Mouse (Mus musculus) forebrain, embryonic 13.5 days (tissue): ENCODE results near the gene Nlrc3. TPM values are rescaled to one million over a fixed set of nuclear protein-coding genes. Genes with fewer than 3 reads are reported as not detected.

Source experiments
- ATAC-seq: fragments of 200-750 bp; cut with Nextera tagmentation; 2 replicates; pipeline ENCODE4 v1.8.0; 2017
- H3K27ac ChIP-seq: fragments of 300-500 bp; sonication (generic); 2 replicates; pipeline ENCODE4 v1.5.1; 2015; ENCODE audit warnings: inconsistent platforms, mild to moderate bottlenecking, moderate library complexity
- H3K27me3 ChIP-seq: fragments of 300-500 bp; sonication (generic); 2 replicates; pipeline ENCODE4 v1.6.1; 2015; ENCODE audit warnings: mild to moderate bottlenecking, inconsistent platforms
- H3K36me3 ChIP-seq: fragments of 300-500 bp; sonication (generic); 2 replicates; pipeline ENCODE4 v1.6.1; 2015; ENCODE audit warnings: mild to moderate bottlenecking, inconsistent platforms; ENCODE audit not compliant: poor library complexity, severe bottlenecking
- H3K4me1 ChIP-seq: fragments of 300-500 bp; sonication (generic); 2 replicates; pipeline ENCODE4 v1.6.1; 2015; ENCODE audit warnings: inconsistent platforms
- H3K4me2 ChIP-seq: fragments of 300-500 bp; sonication (generic); 2 replicates; pipeline ENCODE4 v1.6.1; 2015; ENCODE audit warnings: inconsistent platforms, mild to moderate bottlenecking, moderate library complexity
- H3K4me3 ChIP-seq: fragments of 300-500 bp; sonication (generic); 2 replicates; pipeline ENCODE4 v1.5.1; 2015; ENCODE audit warnings: mild to moderate bottlenecking, inconsistent platforms
- H3K9ac ChIP-seq: fragments of 300-500 bp; sonication (generic); 2 replicates; pipeline ENCODE4 v1.6.1; 2015; ENCODE audit warnings: mild to moderate bottlenecking, inconsistent platforms
- H3K9me3 ChIP-seq: fragments of 300-500 bp; sonication (generic); replicated peaks from 2 replicates; pipeline ENCODE4 v1.6.1; 2016; ENCODE audit warnings: inconsistent platforms
- WGBS: fragments of 180-500 bp; shearing (Covaris S2); methylation state at CpG from one replicate; pipeline ENCODE4 v1.1.7; 2015; 5-methylcytosine and 5-hydroxymethylcytosine counted together
- microRNA-seq: library from miRNA; unstranded; fragments of <30 nt; microRNA quantifications from one replicate; pipeline ENCODE4, GENCODE M21; 2016
- polyA plus RNA-seq: library from polyadenylated mRNA; unstranded; fragments of >200 nt; fragmentation: Nextera tagmentation; extraction: Ambion mirVana; gene quantifications from 2 replicates; pipeline ENCODE4 v1.2.1, GENCODE M21; 2015

Gene Nlrc3
- polyA plus RNA-seq, 1 experiment from 2014 or later = 0.81 TPM

DNA sequence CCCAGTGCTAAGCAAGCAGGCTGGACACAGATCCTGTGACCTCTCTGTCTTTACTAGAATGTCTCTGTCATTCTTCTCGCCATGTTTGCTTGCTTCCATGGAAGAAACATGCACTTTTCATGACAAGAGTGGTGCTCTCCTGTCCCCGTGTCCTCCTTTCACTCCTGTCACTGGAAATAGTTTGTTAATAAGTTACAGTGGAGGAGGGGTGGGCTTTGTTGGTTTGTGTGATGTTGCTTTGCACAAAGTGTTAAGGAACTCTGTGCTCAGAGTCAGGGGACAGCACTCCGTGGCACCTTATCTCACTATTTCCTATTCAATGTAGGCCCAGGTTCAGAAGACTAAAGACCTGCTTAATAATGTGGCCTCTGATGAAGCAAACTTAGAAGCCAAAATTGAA is 52.9 kb downstream of the Nlrc3 start:
- Histone ChIP-seq H3K27ac (no peak overlapping the region), H3K9me3 (no peaks in the 10 kb centered on the region), H3K4me3 (no peak overlapping the region), H3K36me3 (peaks cover 79% of the 10 kb centered on the region), H3K4me2 (no peak overlapping the region), H3K27me3 (no peaks in the 10 kb centered on the region), H3K9ac (no peak overlapping the region), H3K4me1 (no peaks in the 10 kb centered on the region)
- WGBS = 90% methylated on average over 3 of the region's 3 CpGs
- no peak for ATAC-seq

DNA sequence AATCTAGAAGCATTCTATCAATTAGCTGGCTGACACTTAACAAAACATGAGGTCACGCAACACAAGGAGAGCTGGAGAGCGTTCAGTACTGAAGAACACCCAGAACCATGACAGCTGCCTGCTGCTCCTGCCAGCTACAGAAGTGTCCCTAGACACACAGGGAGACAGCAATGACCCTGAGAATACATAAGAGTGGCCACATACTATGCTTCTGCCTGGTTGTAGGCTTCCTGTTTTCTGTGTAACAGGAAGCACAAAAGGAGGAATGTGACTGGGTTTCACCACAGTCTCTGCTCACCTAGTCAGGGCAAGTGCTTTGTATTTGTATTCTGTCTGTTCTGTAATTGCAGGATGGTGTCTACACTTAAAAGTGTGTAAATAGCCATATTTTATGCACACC is 55.7 kb downstream of the Nlrc3 start:
- no peak for ATAC-seq

DNA sequence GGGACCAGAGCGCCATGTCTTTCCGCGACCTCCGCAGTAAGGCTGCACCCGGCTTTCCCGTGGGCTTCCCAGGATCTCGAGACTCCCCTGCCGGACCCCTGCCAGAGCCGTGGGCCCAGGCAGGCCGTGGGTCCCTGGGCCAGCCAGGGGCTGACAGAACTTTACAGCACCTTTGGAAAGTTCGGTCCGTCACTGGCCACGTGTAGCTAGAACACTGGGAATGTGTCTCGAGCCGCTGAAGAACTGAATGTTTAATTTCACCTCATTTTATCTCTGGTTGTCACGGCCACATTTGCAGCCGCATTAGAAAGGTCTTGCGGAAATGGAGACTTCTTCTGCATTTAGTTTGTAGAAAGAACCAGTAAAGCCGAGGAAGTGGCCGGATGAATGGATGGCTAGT is 67.3 kb downstream of the Nlrc3 start:
- peak overlapping the region; percentile 65; the same call in 1 of the 2 replicates for H3K27ac ChIP-seq
- H3K36me3 ChIP-seq = peaks cover 43% of the 10 kb centered on the region
- peak overlapping the region; percentile 80 for H3K4me2 ChIP-seq
- H3K9ac ChIP-seq = peak overlapping the region; percentile 75
- H3K27me3 ChIP-seq = no peaks in the 10 kb centered on the region
- WGBS = 11% methylated on average over 20 of the region's 20 CpGs
- H3K9me3 ChIP-seq = no peaks in the 10 kb centered on the region
- no peak for ATAC-seq
- H3K4me3 ChIP-seq = peak overlapping the region; percentile 58
- peaks cover 14% of the 10 kb centered on the region for H3K4me1 ChIP-seq

More for the DNA sequence above, 55.7 kb downstream of the Nlrc3 start:
- Histone ChIP-seq H3K27me3 (no peaks in the 10 kb centered on the region), H3K4me2 (no peak overlapping the region), H3K9ac (no peak overlapping the region), H3K4me3 (no peak overlapping the region), H3K9me3 (no peaks in the 10 kb centered on the region), H3K4me1 (no peaks in the 10 kb centered on the region), H3K27ac (no peak overlapping the region), H3K36me3 (peaks cover 77% of the 10 kb centered on the region)
- 92% methylated on average over 2 of the region's 2 CpGs for WGBS

DNA sequence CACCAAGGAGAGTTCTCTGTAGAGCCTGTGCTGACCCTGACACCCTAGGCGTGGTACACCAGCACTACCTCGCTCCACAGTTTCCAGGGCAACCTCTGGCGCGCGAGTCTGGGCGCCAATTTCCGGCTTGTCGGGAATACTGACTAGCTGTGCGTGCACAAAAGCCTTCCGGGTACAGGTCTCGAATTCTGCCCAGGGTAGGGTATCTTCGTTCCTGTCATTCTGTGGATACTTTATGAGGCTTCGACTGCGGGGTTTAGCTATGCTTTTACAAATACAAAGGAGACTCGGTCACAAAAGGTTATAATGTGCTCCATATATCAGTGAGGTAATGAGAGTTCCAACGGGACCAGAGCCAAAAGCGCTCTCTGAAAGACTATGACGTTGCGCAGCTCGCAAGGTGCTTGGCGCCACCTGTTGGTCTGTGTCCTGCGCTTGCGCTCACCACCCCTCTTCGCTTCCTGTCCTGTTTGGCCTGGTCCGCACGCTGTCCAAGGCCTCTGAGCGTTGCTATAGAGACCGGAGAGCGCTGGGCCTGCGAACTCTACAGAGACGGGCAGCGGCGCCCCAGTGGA is 67.8 kb downstream of the Nlrc3 start, which contains the start of the genes 1700037C18Rik and Cluap1:
1700037C18Rik (minus strand) TSS at position 153 of the 575 bp plus-strand sequence.
Cluap1 (plus strand) TSS at position 265 of the 575 bp plus-strand sequence.
- WGBS = under 1% methylated on average over 33 of the region's 33 CpGs
- ATAC-seq = peak; percentile 97
- Histone ChIP-seq H3K27ac (peak within 1 kb of the TSS; percentile 65), H3K36me3 (peaks cover 44% of the 10 kb centered on the region), H3K4me2 (peak within 1 kb of the TSS; percentile 80), H3K27me3 (no peaks in the 10 kb centered on the region), H3K9me3 (no peaks in the 10 kb centered on the region), H3K4me3 (peak within 1 kb of the TSS; percentile 58), H3K9ac (peak within 1 kb of the TSS; percentile 75), H3K4me1 (peaks cover 14% of the 10 kb centered on the region)

DNA sequence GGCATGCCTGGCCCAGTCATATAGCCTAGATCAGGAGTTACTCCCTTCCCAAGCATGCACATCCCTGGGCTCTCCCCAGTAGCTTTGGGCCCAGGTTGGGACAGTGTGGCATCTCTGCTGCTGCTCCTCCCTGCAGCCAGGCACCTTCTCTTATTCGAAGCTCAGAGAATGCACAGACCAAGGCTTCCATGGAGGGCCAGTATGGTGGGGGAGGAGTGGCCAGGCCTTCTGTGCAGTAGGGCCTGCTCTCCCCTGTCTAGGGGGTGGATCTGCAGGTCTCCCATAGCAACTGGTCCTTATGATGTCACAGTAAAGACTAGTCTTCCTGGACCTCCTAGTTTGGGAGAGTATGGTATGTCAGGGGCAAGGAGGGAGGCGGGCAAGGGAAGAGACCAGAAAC is 69.0 kb downstream of the Nlrc3 start:
- Histone ChIP-seq H3K4me1 (peaks cover 14% of the 10 kb centered on the region), H3K27me3 (no peaks in the 10 kb centered on the region), H3K4me2 (peak overlapping the region; percentile 80; the same call in 1 of the 2 replicates), H3K9me3 (no peaks in the 10 kb centered on the region), H3K27ac (no peak overlapping the region), H3K36me3 (peaks cover 43% of the 10 kb centered on the region), H3K4me3 (no peak overlapping the region), H3K9ac (no peak overlapping the region)
- 81% methylated on average over 2 of the region's 2 CpGs for WGBS
- ATAC-seq = no peak

DNA sequence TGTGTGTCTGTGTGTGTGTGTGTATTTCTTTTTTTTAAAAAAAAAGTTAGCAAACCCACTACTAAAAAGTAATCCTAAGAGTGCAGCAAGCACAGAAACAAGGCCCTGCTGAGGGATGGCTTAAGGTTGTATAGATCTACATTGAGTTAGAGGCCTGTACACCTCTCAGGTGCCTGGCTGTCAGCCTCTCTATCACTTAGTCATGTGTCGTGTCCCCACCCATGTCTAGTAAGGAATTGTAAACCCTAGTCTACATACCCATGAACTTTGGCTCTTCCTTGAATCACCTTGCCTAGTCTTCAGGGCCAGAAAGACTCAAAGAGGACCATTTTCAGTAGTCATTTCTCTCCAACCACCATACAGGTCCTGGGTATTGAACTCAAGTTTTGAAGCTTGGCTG is 79.9 kb downstream of the Nlrc3 start:
- whole genome bisulfite sequencing = 95% methylated on average over 1 of the region's 1 CpGs
- Histone ChIP-seq H3K27me3 (no peaks in the 10 kb centered on the region), H3K9ac (no peak overlapping the region), H3K9me3 (no peaks in the 10 kb centered on the region), H3K4me1 (no peaks in the 10 kb centered on the region), H3K27ac (no peak overlapping the region), H3K4me2 (no peak overlapping the region), H3K36me3 (peaks cover 63% of the 10 kb centered on the region), H3K4me3 (no peak overlapping the region)
- no peak for ATAC-seq

DNA sequence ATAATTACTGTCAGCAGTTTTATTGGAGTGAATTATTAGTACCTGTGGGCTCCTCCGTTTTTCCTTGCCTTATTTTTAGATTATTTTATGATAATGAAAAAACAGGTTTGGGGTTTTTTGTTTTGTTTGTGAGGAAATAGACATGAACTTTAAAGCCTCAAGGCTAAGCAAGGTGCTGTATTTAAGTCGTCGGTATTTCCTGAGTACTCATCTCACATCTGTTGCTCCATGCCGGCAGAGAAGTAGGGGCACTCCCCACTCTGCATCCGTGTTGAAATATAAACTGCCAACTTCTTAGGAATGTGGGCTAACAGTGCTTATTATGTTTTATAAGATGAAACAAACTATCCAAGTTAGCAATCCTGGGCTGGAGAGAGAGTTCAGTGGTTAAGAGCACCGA is 80.4 kb downstream of the Nlrc3 start:
- Histone ChIP-seq H3K9ac (no peak overlapping the region), H3K4me2 (no peak overlapping the region), H3K27ac (no peak overlapping the region), H3K9me3 (no peaks in the 10 kb centered on the region), H3K4me1 (no peaks in the 10 kb centered on the region), H3K36me3 (peaks cover 58% of the 10 kb centered on the region), H3K27me3 (no peaks in the 10 kb centered on the region), H3K4me3 (no peak overlapping the region)
- no peak for ATAC-seq
- WGBS = 90% methylated on average over 6 of the region's 6 CpGs

DNA sequence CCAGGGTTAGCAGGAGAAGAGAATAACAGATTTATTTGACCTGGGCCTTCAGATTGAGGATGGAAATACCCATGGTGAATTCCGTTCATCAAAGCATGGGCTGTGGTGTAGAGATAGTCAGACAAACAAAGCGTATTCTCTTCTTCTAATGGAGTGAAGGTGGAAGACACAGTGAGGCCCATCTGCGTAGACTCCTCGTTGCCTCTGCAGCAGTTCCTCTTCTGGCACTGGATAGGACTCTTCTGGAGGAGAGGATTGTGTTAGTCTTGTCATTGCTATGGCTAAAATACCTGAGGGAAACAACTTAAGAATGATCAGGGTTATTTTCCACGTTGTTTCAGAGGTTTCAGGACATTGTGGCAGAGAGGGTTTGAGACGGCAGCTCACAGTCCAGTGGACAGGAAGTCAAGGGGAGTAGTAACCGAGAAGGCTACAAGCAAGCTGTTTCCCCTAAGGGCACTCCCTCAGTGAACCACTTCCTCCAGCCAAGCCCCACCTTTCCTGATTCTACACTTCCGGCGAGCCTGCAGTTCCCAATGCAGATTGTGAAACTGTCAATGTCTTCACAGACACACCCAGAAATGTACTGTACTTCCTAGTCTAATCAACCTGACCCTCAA is 81.1 kb downstream of the Nlrc3 start:
- Histone ChIP-seq H3K4me1 (no peaks in the 10 kb centered on the region), H3K36me3 (peaks cover 51% of the 10 kb centered on the region), H3K4me2 (no peak overlapping the region), H3K9ac (no peak overlapping the region; the same call in 1 of the 2 replicates), H3K27ac (no peak overlapping the region), H3K9me3 (no peaks in the 10 kb centered on the region), H3K27me3 (no peaks in the 10 kb centered on the region), H3K4me3 (no peak overlapping the region)
- no peak for ATAC-seq
- 85% methylated on average over 9 of the region's 9 CpGs for WGBS

Small RNA genes within 50 kb of the gene (microRNA-seq; reads per million reads assigned to microRNA genes)
- gene Gm23493 = not detected

Other genes starting within 250 kb of the Nlrc3 start
- 57.0 and 59.2 TPM in 2 replicates for gene Zfp263, start 232.5 kb downstream of the Nlrc3 start, polyA plus RNA-seq
- not detected in 2 replicates for gene Olfr15, start 145.8 kb downstream of the Nlrc3 start, polyA plus RNA-seq
- gene Zfp174, start 129.4 kb downstream of the Nlrc3 start, polyA plus RNA-seq = 1.3 and 1.6 TPM in 2 replicates
- gene Naa60, start 104.3 kb downstream of the Nlrc3 start, polyA plus RNA-seq = 66.0 and 72.4 TPM in 2 replicates
- gene Zfp597, start 92.1 kb downstream of the Nlrc3 start, polyA plus RNA-seq = 9.6 and 10.8 TPM in 2 replicates
- 3.9 and 5.7 TPM in 2 replicates for gene Gm20695, start 92.0 kb downstream of the Nlrc3 start, polyA plus RNA-seq
- 7.9 and 9.7 TPM in 2 replicates for gene 1700037C18Rik, start 67.9 kb downstream of the Nlrc3 start, polyA plus RNA-seq
- 30.3 and 35.5 TPM in 2 replicates for gene Cluap1, start 67.8 kb downstream of the Nlrc3 start, polyA plus RNA-seq
- gene Slx4, start 27.1 kb upstream of the Nlrc3 start, polyA plus RNA-seq = 18.0 and 21.3 TPM in 2 replicates
- 5.0 and 5.2 TPM in 2 replicates for gene Dnase1, start 60.3 kb upstream of the Nlrc3 start, polyA plus RNA-seq
- 54.2 and 59.0 TPM in 2 replicates for gene Trap1, start 101.2 kb upstream of the Nlrc3 start, polyA plus RNA-seq
- gene Crebbp, start 237.4 kb upstream of the Nlrc3 start, polyA plus RNA-seq = 44.4 and 47.0 TPM in 2 replicates